1 mouse cellular context compared by ENCODE assay signal in genomic region chrX:20561846-20562245, GRCm38 (mm10).
TF ChIP-seq lines count a peak whose summit lies in the region.

No protein-coding gene starts in this region.

TF ChIP-seq in MEL, 35 proteins besides CTCF, POLR2A, EP300 and RAD21:
- TF ChIP-seq POLR2AphosphoS2 (IDR thresholded peaks at IDR 0.05; ENCODE audit: low read length) (no peak), NRF1 (IDR thresholded peaks at IDR 0.05; ENCODE audit: insufficient read depth, low read depth, low read length, poor library complexity, severe bottlenecking) (no peak), SIN3A (IDR thresholded peaks at IDR 0.05; ENCODE audit: low read length) (peak; percentile 14; the same call in 1 of the 2 replicates), SMC3 (IDR thresholded peaks at IDR 0.05; ENCODE audit: low read depth, low read length) (peak; percentile 80), ETS1 (IDR thresholded peaks at IDR 0.05; ENCODE audit: low read depth, low read length) (no peak), ZC3H11A (IDR thresholded peaks at IDR 0.05; ENCODE audit: low read depth, low read length) (peak; percentile 82)
